Mouse (Mus musculus): Measurements from ENCODE around the gene Tcf20.

GRCm38 (mm10) chr15:82950246-82950645 lies 37.4 kb downstream of the Tcf20 start:
- TF ChIP-seq POLR2A (IDR thresholded peaks at IDR 0.05; ENCODE audit: insufficient read depth, low read depth, low read length) (no peak), CTCF (IDR thresholded peaks at IDR 0.05; ENCODE audit: insufficient read depth, low read depth, low read length) (no peak)

Data from olfactory bulb, adult 2 months (tissue).